Mouse (Mus musculus) right cerebral cortex, postnatal 4 days (tissue): ENCODE results near the gene St6galnac6.
A peak's percentile ranks its signal among the peaks of the same experiment; 100 is the strongest.

ENCODE experiments used
- DNase-seq: peaks from one replicate; pipeline ENCODE4 v3.0.0-alpha.2; 2022

St6galnac6 gene

GRCm38 (mm10) chr2:32620682-32621516 is 21.4 kb downstream of the St6galnac6 start:
- DNase-seq: no peak

- no peak for DNase-seq
Observed at GRCm38 (mm10) chr2:32621517-32621859, 22.0 kb downstream of the St6galnac6 start, which contains the start of gene Ak1. Gene Ak1, plus strand, starts transcription at chr2:32621758.

- DNase-seq: no peak
Observed at GRCm38 (mm10) chr2:32624111-32624748, 24.7 kb downstream of the St6galnac6 start.

- DNase-seq: peak; percentile 79
Observed at GRCm38 (mm10) chr2:32625212-32625872, 25.8 kb downstream of the St6galnac6 start.

GRCm38 (mm10) chr2:32625873-32626694 is 26.6 kb downstream of the St6galnac6 start:
- DNase-seq: peak; percentile 68

- DNase-seq: no peak
Observed at GRCm38 (mm10) chr2:32627266-32628043, 27.9 kb downstream of the St6galnac6 start.

- DNase-seq: no peak
Observed at GRCm38 (mm10) chr2:32628044-32628550, 28.6 kb downstream of the St6galnac6 start.

GRCm38 (mm10) chr2:32628729-32629128 is 29.2 kb downstream of the St6galnac6 start:
- peak; percentile 67 for DNase-seq

GRCm38 (mm10) chr2:32629276-32629976 is 29.9 kb downstream of the St6galnac6 start:
- no peak for DNase-seq

GRCm38 (mm10) chr2:32630036-32630435 is 30.5 kb downstream of the St6galnac6 start:
- no peak for DNase-seq

- no peak for DNase-seq
Observed at GRCm38 (mm10) chr2:32631046-32631445, 31.5 kb downstream of the St6galnac6 start.

GRCm38 (mm10) chr2:32631737-32632394 is 32.4 kb downstream of the St6galnac6 start:
- DNase-seq: peak; percentile 70

- no peak for DNase-seq
Observed at GRCm38 (mm10) chr2:32633660-32634059, 34.2 kb downstream of the St6galnac6 start.

- no peak for DNase-seq
Observed at GRCm38 (mm10) chr2:32634277-32635105, 35.0 kb downstream of the St6galnac6 start.

- DNase-seq: no peak
Observed at GRCm38 (mm10) chr2:32636617-32637016, 37.1 kb downstream of the St6galnac6 start.

GRCm38 (mm10) chr2:32637778-32638281 is 38.3 kb downstream of the St6galnac6 start:
- no peak for DNase-seq

- DNase-seq: no peak
Observed at GRCm38 (mm10) chr2:32639632-32640031, 40.1 kb downstream of the St6galnac6 start.

- no peak for DNase-seq
Observed at GRCm38 (mm10) chr2:32640550-32641051, 41.1 kb downstream of the St6galnac6 start.

GRCm38 (mm10) chr2:32641810-32642209 is 42.3 kb downstream of the St6galnac6 start:
- no peak for DNase-seq
